In genomic region chr2:3423841-3424578, GRCm38 (mm10) we compare ENCODE assay signal across 8 mouse cellular contexts. TPM values are rescaled to one million over a fixed set of nuclear protein-coding genes. Genes with fewer than 3 reads are reported as not detected.
DNase-seq lines count a peak whose midpoint lies in the region; ATAC-seq and TF ChIP-seq lines count a peak whose summit lies in the region.

Gene Dclre1c, plus strand, starts transcription at chr2:3424131.

- WGBS in bone marrow, adult 2 months, result under 1% methylated on average over 29 of the region's 29 CpGs
- 1% methylated on average over 29 of the region's 29 CpGs for WGBS in embryonic facial prominence, embryonic 15.5 days
- WGBS in kidney, embryonic 14.5 days, result 1% methylated on average over 29 of the region's 29 CpGs
- under 1% methylated on average over 29 of the region's 29 CpGs for WGBS in limb, embryonic 15.5 days

- peak; percentile 93 for ATAC-seq in embryonic facial prominence, embryonic 15.5 days (ENCODE audit: insufficient number of reproducible peaks, low FRiP score, low TSS enrichment, low read depth)
- ATAC-seq in kidney, embryonic 14.5 days (ENCODE audit: low FRiP score, low TSS enrichment), result peak; percentile 98
- peak; percentile 94 for ATAC-seq in limb, embryonic 15.5 days (ENCODE audit: insufficient number of reproducible peaks, low FRiP score, low TSS enrichment, low read depth)

- H3K4me1 ChIP-seq in bone marrow, adult 2 months (ENCODE audit: control insufficient read depth, insufficient read depth, low read length), result no peaks in the 10 kb centered on the region; the same call in 1 of the 2 replicates
- peaks cover 13% of the 10 kb centered on the region; the same call in 1 of the 2 replicates for H3K4me1 ChIP-seq in embryonic facial prominence, embryonic 15.5 days
- peaks cover 5% of the 10 kb centered on the region; the same call in 1 of the 2 replicates for H3K4me1 ChIP-seq in kidney, embryonic 14.5 days (ENCODE audit: control insufficient read depth, insufficient read depth, low read length)
- peaks cover 12% of the 10 kb centered on the region; the same call in 1 of the 2 replicates for H3K4me1 ChIP-seq in limb, embryonic 15.5 days

- peak within 1 kb of the TSS; percentile 93 for H3K4me3 ChIP-seq in bone marrow, adult 2 months (replicated peaks; ENCODE audit: control insufficient read depth, low read depth, low read length)
- H3K4me3 ChIP-seq in embryonic facial prominence, embryonic 15.5 days (replicated peaks), result peak within 1 kb of the TSS; percentile 67
- peak within 1 kb of the TSS; percentile 70 for H3K4me3 ChIP-seq in kidney, embryonic 14.5 days (ENCODE audit: low read length)
- peak within 1 kb of the TSS; percentile 64 for H3K4me3 ChIP-seq in limb, embryonic 15.5 days

- peak within 1 kb of the TSS; percentile 44 for H3K9ac ChIP-seq in embryonic facial prominence, embryonic 15.5 days
- H3K9ac ChIP-seq in kidney, embryonic 14.5 days (ENCODE audit: low read depth, low read length), result peak within 1 kb of the TSS; percentile 51; the same call in 1 of the 2 replicates
- H3K9ac ChIP-seq in limb, embryonic 15.5 days, result peak within 1 kb of the TSS; percentile 40

- H3K9me3 ChIP-seq in embryonic facial prominence, embryonic 15.5 days (replicated peaks), result no peaks in the 10 kb centered on the region
- no peaks in the 10 kb centered on the region for H3K9me3 ChIP-seq in kidney, embryonic 14.5 days (ENCODE audit: control insufficient read depth, low read length)
- H3K9me3 ChIP-seq in limb, embryonic 15.5 days, result no peaks in the 10 kb centered on the region

- H3K36me3 ChIP-seq in embryonic facial prominence, embryonic 15.5 days, result no peaks in the 10 kb centered on the region; the same call in 1 of the 2 replicates
- no peaks in the 10 kb centered on the region for H3K36me3 ChIP-seq in kidney, embryonic 14.5 days (ENCODE audit: control insufficient read depth, insufficient read depth, low read length)
- H3K36me3 ChIP-seq in limb, embryonic 15.5 days, result no peaks in the 10 kb centered on the region; the same call in 1 of the 2 replicates

- no peak for TF ChIP-seq CTCF in bone marrow, adult 2 months (IDR thresholded peaks at IDR 0.05; ENCODE audit: control insufficient read depth, insufficient read depth, low read length)

- peak within 1 kb of the TSS; percentile 97 for H3K4me2 ChIP-seq in embryonic facial prominence, embryonic 15.5 days (replicated peaks)
- peak within 1 kb of the TSS; percentile 67 for H3K4me2 ChIP-seq in kidney, embryonic 14.5 days (replicated peaks; ENCODE audit: low read depth, low read length)
- peak within 1 kb of the TSS; percentile 94 for H3K4me2 ChIP-seq in limb, embryonic 15.5 days

- peak; percentile 49; the same call in 1 of the 2 replicates for TF ChIP-seq POLR2A in bone marrow, adult 2 months (IDR thresholded peaks at IDR 0.05; ENCODE audit: borderline replicate concordance, control insufficient read depth, low read depth, low read length)

- H3K27ac ChIP-seq in bone marrow, adult 2 months (ENCODE audit: control insufficient read depth, insufficient read depth, low read depth, low read length, poor library complexity), result peak within 1 kb of the TSS; percentile 65
- H3K27ac ChIP-seq in embryonic facial prominence, embryonic 15.5 days (replicated peaks), result no peak within 1 kb of the TSS
- no peak within 1 kb of the TSS for H3K27ac ChIP-seq in kidney, embryonic 14.5 days (ENCODE audit: low read depth, low read length)
- H3K27ac ChIP-seq in limb, embryonic 15.5 days, result no peak within 1 kb of the TSS

- peak; percentile 99 for DNase-seq in 416B (ENCODE audit: low read depth)
- peak; percentile 91 to 95 for DNase-seq in heart, adult 9 months (ENCODE audit: low spot score in 2 of 2)
- peak; percentile 91 to 98 for DNase-seq in monocyte, adult 2 months (ENCODE audit: low read depth in 1 of 2, low spot score in 2 of 2)
- peak; percentile 93 to 95 for DNase-seq in spleen, postnatal 36 days (ENCODE audit: low spot score in 2 of 2)

- no peaks in the 10 kb centered on the region for H3K27me3 ChIP-seq in embryonic facial prominence, embryonic 15.5 days
- no peaks in the 10 kb centered on the region for H3K27me3 ChIP-seq in kidney, embryonic 14.5 days (ENCODE audit: control insufficient read depth, insufficient read depth, low read length)
- no peaks in the 10 kb centered on the region for H3K27me3 ChIP-seq in limb, embryonic 15.5 days

RNA-seq across cellular contexts. Expression of gene Dclre1c, which starts in this region (rescaled TPM):
- 7.1 and 8.6 TPM in 2 replicates for polyA plus RNA-seq in bone marrow, adult 2 months (2011; ENCODE audit: insufficient read depth, insufficient read length, low replicate concordance, missing spikeins)
- polyA plus RNA-seq in embryonic facial prominence, embryonic 15.5 days (2015; fragmentation: Nextera tagmentation; extraction: Ambion mirVana), result 7.7 and 9.4 TPM in 2 replicates
- 6.2 and 7.3 TPM in 2 replicates for polyA plus RNA-seq in kidney, embryonic 14.5 days (2014; fragmentation: Nextera tagmentation; extraction: Ambion mirVana)
- 7.5 and 8.5 TPM in 2 replicates for polyA plus RNA-seq in limb, embryonic 15.5 days (2015; fragmentation: Nextera tagmentation; extraction: Ambion mirVana)
